Mouse (Mus musculus) G1E (cell line): ENCODE measurements around the gene Gabpb2. TPM values are rescaled to one million over a fixed set of nuclear protein-coding genes. Genes with fewer than 3 reads are reported as not detected.

Experiments used
- ATAC-seq: 2 replicates; pipeline ENCODE4 v1.8.0; 2016; ENCODE audit warnings: mild to moderate bottlenecking; ENCODE audit not compliant: insufficient number of reproducible peaks, poor library complexity, low FRiP score, severe bottlenecking; ENCODE audit errors: extremely low read depth
- DNase-seq: peaks from one replicate; pipeline ENCODE4 v3.0.0; 2012; ENCODE audit warnings: low spot score
- H3K27me3 ChIP-seq: 2 replicates; pipeline ENCODE4 v1.6.1; 2012; ENCODE audit warnings: mild to moderate bottlenecking, low read length, inconsistent platforms; ENCODE audit not compliant: insufficient read depth
- H3K36me3 ChIP-seq: replicated peaks from 2 replicates; pipeline ENCODE3; 2012; ENCODE audit warnings: mild to moderate bottlenecking, inconsistent platforms
- H3K4me1 ChIP-seq: 2 replicates; pipeline ENCODE4 v1.6.1; 2012; ENCODE audit warnings: low read depth, low read length, inconsistent platforms, mixed read lengths; ENCODE audit not compliant: insufficient read depth
- H3K4me3 ChIP-seq: 2 replicates; pipeline ENCODE4 v1.5.1; 2012; ENCODE audit warnings: low read depth, mild to moderate bottlenecking, inconsistent platforms, low read length, moderate library complexity, mixed read lengths
- H3K9me3 ChIP-seq: replicated peaks from 2 replicates; pipeline ENCODE4 v1.6.1; 2012; ENCODE audit warnings: inconsistent platforms
- CTCF ChIP-seq: IDR thresholded peaks from 2 replicates; pipeline ENCODE4 v1.5.1; 2012; ENCODE audit warnings: low read depth, low read length, inconsistent platforms, mixed read lengths
- GATA1 ChIP-seq: IDR thresholded peaks from 2 replicates; pipeline ENCODE4 v1.6.1; 2012; ENCODE audit warnings: borderline replicate concordance, low read length, inconsistent platforms, mixed read lengths
- GATA2 ChIP-seq: IDR thresholded peaks from 2 replicates; pipeline ENCODE4 v1.6.1; 2012; ENCODE audit warnings: low read depth, low read length, inconsistent platforms, borderline replicate concordance
- POLR2AphosphoS5 ChIP-seq: IDR thresholded peaks from 2 replicates; pipeline ENCODE4 v1.6.1; 2012; ENCODE audit warnings: low read depth, low read length, inconsistent platforms; ENCODE audit not compliant: insufficient replicate concordance
- TAL1 ChIP-seq: conservative IDR thresholded peaks from 2 replicates; pipeline ENCODE4 v1.6.1; 2012; ENCODE audit warnings: low read depth, low read length, inconsistent platforms, mixed read lengths
- polyA plus RNA-seq: library from polyadenylated mRNA; stranded (reverse); fragments of >175 nt; gene quantifications from 2 replicates; pipeline ENCODE4 v1.2.3, GENCODE M21; 2012
- total RNA-seq, 2 experiments: library from RNA; stranded (forward) in 1 of 2; stranded (reverse) in 1 of 2; fragments of 200-1000 nt in 1 of 2; fragments of >200 nt in 1 of 2; fragmentation: Nextera tagmentation in 1 of 2; gene quantifications; 2 replicates each; pipeline ENCODE4 v1.2.3; 2014 to 2017

Gabpb2 gene
- total and polyA plus RNA-seq, 3 experiments: 6.2 to 110 (median 62.8) TPM

GRCm38 (mm10) chr3:95210585-95210984, 7.1 kb downstream of the Gabpb2 start:
- TF ChIP-seq GATA1 (no peak), GATA2 (no peak), CTCF (no peak), TAL1 (no peak), POLR2AphosphoS5 (no peak)
- Histone ChIP-seq H3K27me3 (no peaks in the 10 kb centered on the region), H3K4me1 (peaks cover 23% of the 10 kb centered on the region), H3K9me3 (no peaks in the 10 kb centered on the region), H3K36me3 (peaks cover 95% of the 10 kb centered on the region), H3K4me3 (no peak overlapping the region)
- ATAC-seq (no peak), DNase-seq (no peak)

GRCm38 (mm10) chr3:95208286-95208685, 9.4 kb downstream of the Gabpb2 start:
- no peaks in the 10 kb centered on the region for H3K27me3 ChIP-seq
- TF ChIP-seq GATA1: no peak
- no peak for DNase-seq
- ATAC-seq: no peak
- peaks cover 8% of the 10 kb centered on the region; the same call in 1 of the 2 replicates for H3K4me1 ChIP-seq
- H3K9me3 ChIP-seq: no peaks in the 10 kb centered on the region
- H3K36me3 ChIP-seq: peaks cover 96% of the 10 kb centered on the region
- no peak overlapping the region for H3K4me3 ChIP-seq

- H3K4me1 ChIP-seq: peaks cover 3% of the 10 kb centered on the region; the same call in 1 of the 2 replicates
- H3K9me3 ChIP-seq: no peaks in the 10 kb centered on the region
- TF ChIP-seq GATA1 (no peak), POLR2AphosphoS5 (no peak), TAL1 (no peak), GATA2 (no peak), CTCF (no peak)
- no peaks in the 10 kb centered on the region for H3K27me3 ChIP-seq
- DNase-seq (no peak), ATAC-seq (no peak)
- peaks cover 98% of the 10 kb centered on the region for H3K36me3 ChIP-seq
- H3K4me3 ChIP-seq: no peak overlapping the region
Measured at GRCm38 (mm10) chr3:95203880-95204279, 13.8 kb downstream of the Gabpb2 start.

GRCm38 (mm10) chr3:95200562-95200961, 17.2 kb downstream of the Gabpb2 start:
- Histone ChIP-seq H3K4me1 (no peaks in the 10 kb centered on the region), H3K27me3 (no peaks in the 10 kb centered on the region), H3K9me3 (no peaks in the 10 kb centered on the region), H3K4me3 (no peak overlapping the region), H3K36me3 (peaks cover 98% of the 10 kb centered on the region)
- no peak for ATAC-seq
- no peak for TF ChIP-seq TAL1
- no peak for TF ChIP-seq CTCF
- no peak for TF ChIP-seq GATA2
- DNase-seq: no peak

GRCm38 (mm10) chr3:95200132-95200531, 17.6 kb downstream of the Gabpb2 start:
- Histone ChIP-seq H3K9me3 (no peaks in the 10 kb centered on the region), H3K36me3 (peaks cover 98% of the 10 kb centered on the region), H3K4me1 (no peaks in the 10 kb centered on the region), H3K27me3 (no peaks in the 10 kb centered on the region), H3K4me3 (no peak overlapping the region)
- TF ChIP-seq TAL1 (no peak), POLR2AphosphoS5 (no peak), GATA2 (no peak), CTCF (no peak), GATA1 (no peak)
- ATAC-seq (no peak), DNase-seq (no peak)

- ATAC-seq: no peak
- no peak overlapping the region for H3K4me3 ChIP-seq
Measured at GRCm38 (mm10) chr3:95199101-95199500, 18.6 kb downstream of the Gabpb2 start.

GRCm38 (mm10) chr3:95195772-95196171, 21.9 kb downstream of the Gabpb2 start:
- DNase-seq: no peak
- Histone ChIP-seq H3K27me3 (no peaks in the 10 kb centered on the region), H3K4me3 (no peak overlapping the region), H3K9me3 (no peaks in the 10 kb centered on the region), H3K36me3 (peaks cover 97% of the 10 kb centered on the region), H3K4me1 (no peaks in the 10 kb centered on the region)
- no peak for ATAC-seq
- TF ChIP-seq TAL1 (no peak), POLR2AphosphoS5 (no peak), GATA2 (no peak), GATA1 (no peak), CTCF (no peak)

More at GRCm38 (mm10) chr3:95199101-95199500, 18.6 kb downstream of the Gabpb2 start:
- Histone ChIP-seq H3K4me1 (no peaks in the 10 kb centered on the region), H3K36me3 (peaks cover 98% of the 10 kb centered on the region), H3K27me3 (no peaks in the 10 kb centered on the region), H3K9me3 (no peaks in the 10 kb centered on the region)
- no peak for DNase-seq
- TF ChIP-seq GATA1: no peak
- TF ChIP-seq GATA2: no peak
- TF ChIP-seq POLR2AphosphoS5: no peak
- TF ChIP-seq CTCF: no peak
- TF ChIP-seq TAL1: no peak
